Mouse (Mus musculus) cerebellum, adult 9-11 months (tissue): ENCODE measurements around the gene Heatr1.
"Not testable (repeated sequence)": the region's sequence is repeated elsewhere in the genome, so short reads cannot be mapped to it uniquely, and the experiment has no call there.

Source experiments
- DNase-seq: peaks from one replicate; pipeline ENCODE4 v3.0.0; 2022

Gene Heatr1

GRCm38 (mm10) chr13:12454686-12455390, 60.0 kb downstream of the Heatr1 start:
- DNase-seq, result no peak

GRCm38 (mm10) chr13:12456711-12457110, 61.9 kb downstream of the Heatr1 start:
- DNase-seq, result no peak

- peak; percentile 47 for DNase-seq
Measured at GRCm38 (mm10) chr13:12460443-12460842, 65.6 kb downstream of the Heatr1 start.

DNA sequence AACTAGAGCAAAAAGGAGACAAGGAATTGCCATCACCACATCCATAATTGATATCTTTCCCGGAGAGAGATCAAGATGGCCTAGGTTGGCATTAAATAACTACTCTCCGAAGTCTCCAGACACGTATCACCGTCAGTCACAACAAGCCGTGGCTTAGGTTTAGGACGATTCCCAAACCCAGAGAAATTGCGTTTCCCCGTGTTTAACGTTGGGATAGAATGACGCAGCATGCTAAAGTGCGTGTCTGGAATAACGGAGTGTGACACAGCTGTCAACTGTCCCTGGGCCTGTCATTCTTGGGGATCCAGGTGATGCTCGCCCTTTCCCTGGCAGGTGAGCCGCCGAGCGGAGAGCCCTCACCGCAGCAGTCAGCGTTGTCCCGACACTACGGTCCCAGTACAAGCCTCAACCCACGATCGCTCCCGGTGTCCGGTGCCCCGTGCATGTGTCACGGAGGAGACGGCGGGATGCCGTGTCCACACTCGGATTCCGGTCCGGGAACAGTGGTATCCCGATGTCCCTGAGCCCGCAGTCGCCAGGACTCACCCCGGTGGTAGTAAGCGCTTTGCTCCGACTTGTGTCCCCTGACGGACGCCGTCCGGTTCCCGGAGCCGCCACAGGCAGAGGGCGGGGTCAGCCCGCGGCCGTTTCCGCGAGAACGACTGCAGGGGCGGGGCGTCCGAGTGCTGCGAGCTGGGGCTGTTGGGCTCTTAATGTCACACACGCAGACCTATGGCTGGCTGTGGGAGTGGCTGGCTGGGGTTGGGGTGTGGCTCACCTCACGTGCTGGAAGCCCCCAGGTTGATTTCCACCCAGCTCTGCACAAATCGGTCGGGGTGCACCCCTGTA, 66.3 kb downstream of the Heatr1 start:
- DNase-seq, result peak; percentile 94

DNA sequence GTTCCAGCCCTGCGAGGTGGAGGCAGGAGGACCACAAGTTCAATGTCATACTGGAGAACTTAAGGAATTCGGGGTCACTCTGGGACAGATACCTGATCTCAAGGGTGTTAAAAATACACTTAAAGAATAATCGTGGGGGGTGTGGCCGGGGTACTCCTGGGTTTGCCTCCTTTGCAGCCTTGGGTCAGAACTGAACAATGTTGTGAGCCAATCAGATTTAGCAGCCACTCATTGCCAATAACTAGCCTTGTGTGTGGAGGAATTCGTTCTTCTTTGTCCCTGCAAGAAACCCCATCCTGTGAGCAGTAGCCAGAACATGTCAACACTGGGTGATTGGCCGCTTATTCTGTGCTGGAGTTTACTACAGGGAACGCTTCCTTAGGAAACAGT, 66.9 kb downstream of the Heatr1 start:
- DNase-seq, result no peak

- no peak for DNase-seq
Measured at GRCm38 (mm10) chr13:12462623-12463022, 67.8 kb downstream of the Heatr1 start.

- not testable (repeated sequence) for DNase-seq
Measured at GRCm38 (mm10) chr13:12464159-12464558, 69.3 kb downstream of the Heatr1 start.

GRCm38 (mm10) chr13:12464844-12465243, 70.0 kb downstream of the Heatr1 start, which contains the start of gene Lgals8:
Gene Lgals8 (minus strand): TSS chr13:12464944.
- no peak for DNase-seq

DNA sequence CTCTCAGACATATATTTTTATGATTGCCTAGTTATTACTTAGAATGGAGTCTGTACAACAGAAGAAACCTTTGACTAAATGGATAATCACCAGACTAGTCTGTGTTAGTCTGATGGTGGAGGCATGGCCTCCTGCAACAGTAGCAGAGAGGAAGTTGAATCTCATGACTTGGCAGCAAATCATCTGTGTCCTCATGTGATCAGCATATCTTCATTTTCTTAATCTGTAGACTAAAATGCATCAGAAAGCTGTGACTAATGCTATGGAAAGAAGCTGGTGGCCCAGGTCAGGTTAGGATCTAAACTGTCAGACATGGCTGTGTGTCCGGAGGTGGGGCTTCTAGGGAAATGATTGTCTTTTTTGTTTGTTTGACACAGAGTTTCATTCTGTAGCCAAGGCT, 73.7 kb downstream of the Heatr1 start:
- DNase-seq, result no peak

DNA sequence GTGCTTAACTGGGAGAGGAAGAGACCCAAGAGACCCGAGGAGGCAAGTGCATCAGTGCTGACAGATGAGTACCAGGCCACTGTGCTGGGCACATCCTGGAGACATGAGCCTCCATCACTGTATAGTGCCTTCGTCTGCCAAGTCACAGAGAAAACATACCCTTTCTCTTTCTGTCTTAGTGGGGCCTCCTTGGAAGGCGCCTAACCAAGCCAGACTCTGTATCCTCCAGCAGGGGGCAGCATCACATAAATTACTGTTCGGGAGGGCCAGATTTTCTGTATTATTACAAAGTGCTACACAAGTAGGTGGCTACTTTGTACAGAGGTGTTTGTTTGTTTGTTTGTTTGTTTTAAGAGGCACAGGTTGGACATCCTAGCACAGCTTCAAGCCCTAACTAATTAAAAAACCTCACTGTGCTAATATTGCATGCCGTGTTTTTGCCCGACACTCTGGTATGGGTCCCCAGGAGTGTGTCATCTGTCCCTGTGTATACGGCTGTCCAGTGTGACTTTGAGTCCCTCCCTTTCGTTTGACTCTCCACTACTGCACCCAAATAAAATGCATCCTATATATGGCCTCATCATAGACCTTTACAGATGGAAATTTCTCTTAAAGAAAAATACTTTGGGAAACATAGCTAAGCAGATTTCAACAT, 79.0 kb downstream of the Heatr1 start:
- DNase-seq, result no peak

GRCm38 (mm10) chr13:12475239-12475638, 80.4 kb downstream of the Heatr1 start:
- no peak for DNase-seq

GRCm38 (mm10) chr13:12476886-12477285, 82.1 kb downstream of the Heatr1 start:
- DNase-seq, result no peak

- no peak for DNase-seq
Measured at GRCm38 (mm10) chr13:12478301-12478700, 83.5 kb downstream of the Heatr1 start.

GRCm38 (mm10) chr13:12479802-12480201, 85.0 kb downstream of the Heatr1 start:
- no peak for DNase-seq

DNA sequence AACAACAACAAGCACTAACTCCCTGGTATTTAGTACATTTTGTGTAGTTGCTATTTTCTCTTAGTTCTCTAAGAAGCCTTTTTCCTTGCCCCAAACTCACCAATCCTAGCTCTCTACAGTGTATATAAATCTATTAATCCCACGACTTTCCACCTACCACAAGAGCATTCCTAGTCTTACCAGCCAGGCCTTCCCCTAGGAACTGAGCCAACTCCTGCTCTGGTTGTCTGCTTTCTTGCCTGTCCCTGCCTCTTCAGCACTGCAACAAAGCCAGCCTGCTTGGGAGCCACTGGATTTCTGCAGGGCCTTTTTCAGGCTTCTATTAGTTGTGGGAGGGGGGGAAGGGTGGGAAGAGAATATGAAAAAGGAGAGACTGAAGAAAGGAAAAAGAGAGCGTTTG, 90.4 kb downstream of the Heatr1 start:
- no peak for DNase-seq

- no peak for DNase-seq
Measured at GRCm38 (mm10) chr13:12485640-12486039, 90.8 kb downstream of the Heatr1 start.
